Mouse (Mus musculus) neutrophil, adult 5-6 weeks (primary cell): Measurements from ENCODE around the gene Lgals2. TPM values are rescaled to one million over a fixed set of nuclear protein-coding genes. Genes with fewer than 3 reads are reported as not detected.
"Not testable (repeated sequence)": the region's sequence is repeated elsewhere in the genome, so short reads cannot be mapped to it uniquely, and the experiment has no call there.

ENCODE experiments used
- ATAC-seq: fragments of 151-379, 151-347 bp; 2 replicates; pipeline ENCODE4 v1.8.0; 2017; ENCODE audit warnings: mild to moderate bottlenecking, moderate TSS enrichment; ENCODE audit not compliant: insufficient number of reproducible peaks, poor library complexity, low FRiP score, severe bottlenecking; ENCODE audit errors: extremely low read depth
- total RNA-seq: library from RNA; stranded (forward); fragments of 200-1000 nt; gene quantifications from 2 replicates; pipeline ENCODE4 v1.2.3, GENCODE M21; 2017

The Lgals2 gene
- total RNA-seq, 1 experiment from 2014 or later = not detected

GRCm38 (mm10) chr15:78848467-78848866, 6.9 kb downstream of the Lgals2 start:
- ATAC-seq = peak; percentile 60

- not testable (repeated sequence) for ATAC-seq
Observed at GRCm38 (mm10) chr15:78846805-78847204, 8.5 kb downstream of the Lgals2 start.

- ATAC-seq = no peak
Observed at GRCm38 (mm10) chr15:78846352-78846751, 9.0 kb downstream of the Lgals2 start.

- ATAC-seq = no peak
Observed at GRCm38 (mm10) chr15:78845867-78846266, 9.5 kb downstream of the Lgals2 start.

- no peak for ATAC-seq
Observed at GRCm38 (mm10) chr15:78845321-78845720, 10.0 kb downstream of the Lgals2 start.

- no peak for ATAC-seq
Observed at GRCm38 (mm10) chr15:78844791-78845190, 10.5 kb downstream of the Lgals2 start.

- ATAC-seq = no peak
Observed at GRCm38 (mm10) chr15:78843581-78844469, 11.5 kb downstream of the Lgals2 start.

GRCm38 (mm10) chr15:78842371-78843163, 12.8 kb downstream of the Lgals2 start, which contains the start of gene Cdc42ep1:
Gene Cdc42ep1 (plus strand): TSS chr15:78842624.
- ATAC-seq = no peak

- ATAC-seq = no peak
Observed at GRCm38 (mm10) chr15:78841161-78841790, 14.1 kb downstream of the Lgals2 start.

GRCm38 (mm10) chr15:78840751-78841150, 14.6 kb downstream of the Lgals2 start:
- ATAC-seq = no peak

- no peak for ATAC-seq
Observed at GRCm38 (mm10) chr15:78840241-78840640, 15.1 kb downstream of the Lgals2 start.

GRCm38 (mm10) chr15:78839744-78840143, 15.6 kb downstream of the Lgals2 start:
- no peak for ATAC-seq

GRCm38 (mm10) chr15:78836086-78836621, 19.2 kb downstream of the Lgals2 start:
- ATAC-seq = no peak

GRCm38 (mm10) chr15:78835200-78836085, 19.9 kb downstream of the Lgals2 start:
- no peak for ATAC-seq

- no peak for ATAC-seq
Observed at GRCm38 (mm10) chr15:78834233-78835005, 20.9 kb downstream of the Lgals2 start.

GRCm38 (mm10) chr15:78833582-78833981, 21.7 kb downstream of the Lgals2 start:
- no peak for ATAC-seq

GRCm38 (mm10) chr15:78832701-78833123, 22.6 kb downstream of the Lgals2 start:
- ATAC-seq = no peak
